ENCODE assay signal across 14 mouse cellular contexts in genomic region chr11:117373195-117373594, GRCm38 (mm10).
DNase-seq lines count a peak whose midpoint lies in the region; ATAC-seq and TF ChIP-seq lines count a peak whose summit lies in the region.
"Had no signal": no experiment of that assay in that cellular context is flagged by ENCODE, and none has a peak within 500 bp of the region (broad histone marks: within the 10 kb centered on the region; RNA-seq: fewer than 3 reads in every experiment).

No protein-coding gene starts in this region.

- H3K4me3 ChIP-seq in stomach, embryonic 15.5 days (replicated peaks) = no peak overlapping the region
- no peak overlapping the region for H3K4me3 ChIP-seq in stomach, postnatal 0 days (ENCODE audit: low read depth, low read length)
- no peak overlapping the region for H3K4me3 ChIP-seq in forebrain, embryonic 15.5 days

- peak; percentile 58 to 66 for DNase-seq in heart, postnatal 10 days
- DNase-seq in heart, postnatal 25 days (ENCODE audit: low spot score) = no peak
- DNase-seq in stomach, postnatal 0 days (ENCODE audit: low spot score) = no peak
- no peak for DNase-seq in thymus, postnatal 0 days (ENCODE audit: low spot score)
- no peak for DNase-seq in kidney, postnatal 36 days
- DNase-seq: adrenal gland, adult 2 months; cerebellum, postnatal 36 days; gastrocnemius, postnatal 25 days; kidney, adult 18-20 months; lung, postnatal 14 days; thymus, postnatal 25 days had no signal

- no peak for TF ChIP-seq EP300 in stomach, postnatal 0 days (optimal IDR thresholded peaks at IDR 0.05)

- no peak overlapping the region for H3K9ac ChIP-seq in stomach, embryonic 15.5 days
- H3K9ac ChIP-seq in stomach, postnatal 0 days (ENCODE audit: low read length) = no peak overlapping the region
- H3K9ac ChIP-seq in forebrain, embryonic 15.5 days (replicated peaks) = no peak overlapping the region
- H3K9ac ChIP-seq: liver, embryonic 14.5 days had no signal

- H3K27me3 ChIP-seq in stomach, embryonic 15.5 days (replicated peaks) = no peaks in the 10 kb centered on the region
- H3K27me3 ChIP-seq in stomach, postnatal 0 days (ENCODE audit: control insufficient read depth, insufficient read depth, low read length) = no peaks in the 10 kb centered on the region
- no peaks in the 10 kb centered on the region for H3K27me3 ChIP-seq in forebrain, embryonic 15.5 days

- 0 out of 2 replicates have a peak overlapping the region, but pooled peaks have one; percentile 21 for H3K27ac ChIP-seq in stomach, embryonic 15.5 days
- H3K27ac ChIP-seq in stomach, postnatal 0 days (replicated peaks) = no peak overlapping the region
- H3K27ac ChIP-seq in forebrain, embryonic 15.5 days (replicated peaks) = peak overlapping the region; percentile 52
- H3K27ac ChIP-seq: liver, embryonic 14.5 days had no signal

- H3K4me1 ChIP-seq in stomach, embryonic 15.5 days = peaks cover 13% of the 10 kb centered on the region
- H3K4me1 ChIP-seq in stomach, postnatal 0 days (replicated peaks; ENCODE audit: control insufficient read depth, insufficient read depth) = no peaks in the 10 kb centered on the region
- peaks cover 10% of the 10 kb centered on the region for H3K4me1 ChIP-seq in forebrain, embryonic 15.5 days

- no peak for TF ChIP-seq CTCF in stomach, postnatal 0 days (IDR thresholded peaks at IDR 0.05; ENCODE audit: low read depth)

- intact Hi-C loops in heart, postnatal 10 days (cut with DNase I) = no loop called here
- intact Hi-C loops in heart, postnatal 25 days (cut with DNase I) = no loop called here

- no peak for ATAC-seq in stomach, embryonic 15.5 days (ENCODE audit: insufficient read depth, low FRiP score, low read depth)
- no peak for ATAC-seq in stomach, postnatal 0 days (ENCODE audit: low FRiP score, low TSS enrichment)
- ATAC-seq in forebrain, embryonic 15.5 days (replicated peaks) = no peak

- H3K36me3 ChIP-seq in stomach, embryonic 15.5 days = no peaks in the 10 kb centered on the region
- no peaks in the 10 kb centered on the region for H3K36me3 ChIP-seq in stomach, postnatal 0 days (ENCODE audit: control insufficient read depth, insufficient read depth, low read length)
- H3K36me3 ChIP-seq in forebrain, embryonic 15.5 days = no peaks in the 10 kb centered on the region

- no peaks in the 10 kb centered on the region for H3K9me3 ChIP-seq in stomach, embryonic 15.5 days
- H3K9me3 ChIP-seq in stomach, postnatal 0 days (ENCODE audit: control insufficient read depth, low read length) = no peaks in the 10 kb centered on the region
- no peaks in the 10 kb centered on the region for H3K9me3 ChIP-seq in forebrain, embryonic 15.5 days

- WGBS in stomach, embryonic 15.5 days = 63% methylated on average over 20 of the region's 20 CpGs
- WGBS in stomach, postnatal 0 days = 71% methylated on average over 20 of the region's 20 CpGs
- 69% methylated on average over 20 of the region's 20 CpGs for WGBS in forebrain, embryonic 15.5 days

- no peak overlapping the region for H3K4me2 ChIP-seq in stomach, embryonic 15.5 days
- H3K4me2 ChIP-seq in stomach, postnatal 0 days (replicated peaks; ENCODE audit: low read depth) = no peak overlapping the region
- H3K4me2 ChIP-seq in forebrain, embryonic 15.5 days (replicated peaks) = no peak overlapping the region

Comparison
In these comparisons a context has a peak if more than half of its experiments do, and no peak if none do; other contexts are left out.
1. DNase-seq: peak in heart, postnatal 10 days (2 of 2); none in heart, postnatal 25 days (single experiment), stomach, postnatal 0 days (single experiment), thymus, postnatal 0 days (single experiment) and kidney, postnatal 36 days (0 of 2).